Mouse (Mus musculus) kidney, embryonic 16.5 days (tissue): Measurements from ENCODE around the gene Gm7942. TPM values are rescaled to one million over a fixed set of nuclear protein-coding genes. Genes with fewer than 3 reads are reported as not detected.
"Not testable (repeated sequence)": the region's sequence is repeated elsewhere in the genome, so short reads cannot be mapped to it uniquely, and the experiment has no call there.

Source experiments
- ATAC-seq: fragments of 200-750 bp; cut with Nextera tagmentation; 2 replicates; pipeline ENCODE4 v1.8.0; 2017; ENCODE audit warnings: moderate TSS enrichment; ENCODE audit not compliant: low FRiP score, low TSS enrichment
- H3K27ac ChIP-seq: fragments of 300-500 bp; sonication (generic); 2 replicates; pipeline ENCODE4 v1.5.1; 2014; ENCODE audit warnings: low read length
- H3K27me3 ChIP-seq: fragments of 300-500 bp; sonication (generic); 2 replicates; pipeline ENCODE4 v1.6.1; 2014; ENCODE audit warnings: low read length, control low read depth, mixed read lengths; ENCODE audit not compliant: insufficient read depth
- H3K36me3 ChIP-seq: fragments of 300-500 bp; sonication (generic); 2 replicates; pipeline ENCODE4 v1.6.1; 2014; ENCODE audit warnings: low read length, control low read depth, mixed read lengths; ENCODE audit not compliant: insufficient read depth
- H3K4me1 ChIP-seq: fragments of 300-500 bp; sonication (generic); 2 replicates; pipeline ENCODE4 v1.6.1; 2014; ENCODE audit warnings: low read length, control low read depth, mixed read lengths; ENCODE audit not compliant: insufficient read depth
- H3K4me2 ChIP-seq: fragments of 300-500 bp; sonication (generic); replicated peaks from 2 replicates; pipeline ENCODE4 v1.6.1; 2014; ENCODE audit warnings: low read depth, low read length
- H3K4me3 ChIP-seq: fragments of 300-500 bp; sonication (generic); 2 replicates; pipeline ENCODE4 v1.5.1; 2014; ENCODE audit warnings: mild to moderate bottlenecking, low read length
- H3K9ac ChIP-seq: fragments of 300-500 bp; sonication (generic); replicated peaks from 2 replicates; pipeline ENCODE4 v1.6.1; 2014; ENCODE audit warnings: low read length
- H3K9me3 ChIP-seq: fragments of 300-500 bp; sonication (generic); 2 replicates; pipeline ENCODE4 v1.6.1; 2016; ENCODE audit warnings: low read length, control low read depth
- WGBS: fragments of 180-500 bp; shearing (Covaris S2); extraction: QIAGEN DNeasy Blood & Tissue Kit; methylation state at CpG from one replicate; pipeline ENCODE4 v1.1.7; 2014; 5-methylcytosine and 5-hydroxymethylcytosine counted together
- polyA plus RNA-seq: library from polyadenylated mRNA; unstranded; fragments of >200 nt; fragmentation: Nextera tagmentation; extraction: Ambion mirVana; gene quantifications from 2 replicates; pipeline ENCODE4 v1.2.1, GENCODE M21; 2015

Gm7942 gene
- polyA plus RNA-seq = not detected in 2 replicates

DNA sequence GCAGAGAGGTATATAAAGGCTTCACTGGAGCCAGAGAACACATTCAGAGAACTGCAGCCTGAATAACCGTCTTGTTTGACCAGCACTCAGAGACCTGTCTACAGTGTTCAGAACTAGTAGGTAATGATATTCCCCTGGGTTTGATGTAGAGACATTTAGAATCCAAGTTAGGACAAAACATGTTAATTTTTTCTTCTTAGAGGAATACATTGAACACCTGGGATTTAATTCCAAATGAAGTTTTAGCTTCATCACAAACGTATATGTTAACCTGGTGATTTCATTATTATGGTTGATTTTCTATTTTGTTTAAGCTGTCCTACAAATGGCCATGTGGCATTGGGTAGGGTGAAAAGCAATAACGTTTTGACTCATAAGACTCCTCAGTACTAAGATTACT lies at the start of gene Gm7942:
Gene Gm7942 (plus strand): TSS at position 301 of the 400 bp plus-strand sequence.
- not testable (repeated sequence) for H3K36me3 ChIP-seq, ATAC-seq, H3K9ac ChIP-seq, H3K4me2 ChIP-seq, H3K27ac ChIP-seq, H3K9me3 ChIP-seq, H3K4me3 ChIP-seq, H3K27me3 ChIP-seq, H3K4me1 ChIP-seq
- no CpG with 5 or more reads among the region's 3 CpGs for WGBS

Other genes with a start within 250 kb of the Gm7942 start
- gene Gm3183, start 241.5 kb upstream of the Gm7942 start, polyA plus RNA-seq = not detected in 2 replicates
- gene Gm6367, start 118.3 kb upstream of the Gm7942 start, polyA plus RNA-seq = not detected in 2 replicates
- not detected in 2 replicates for gene Gm16513, start 75.7 kb downstream of the Gm7942 start, polyA plus RNA-seq
- gene Gm10424, start 165.8 kb downstream of the Gm7942 start, polyA plus RNA-seq = not detected in 2 replicates
- not detected in 2 replicates for gene Gm3259, start 199.0 kb downstream of the Gm7942 start, polyA plus RNA-seq